Comparison of ENCODE assay signal across 8 mouse cellular contexts in the genomic region with DNA sequence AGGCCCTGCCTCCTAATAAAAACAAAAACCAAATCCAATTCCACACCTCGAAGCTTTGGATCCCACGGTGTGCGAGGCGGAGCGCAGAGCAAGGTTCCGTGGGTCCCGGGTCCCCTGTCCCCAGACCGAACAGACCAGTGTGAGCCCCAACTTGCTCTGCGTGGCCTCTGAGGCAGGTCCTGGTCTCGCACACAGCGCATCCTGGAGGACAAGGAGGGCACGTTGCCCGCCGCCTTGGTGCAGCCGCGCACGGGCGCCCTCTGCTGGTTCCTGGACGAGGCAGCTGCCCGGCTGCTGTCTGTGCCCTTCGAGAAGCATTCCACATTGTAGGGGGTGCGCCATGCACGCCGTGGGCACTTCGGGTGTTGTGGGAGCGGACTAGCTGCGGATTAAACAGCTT. TPM values are rescaled to one million over a fixed set of nuclear protein-coding genes. Genes with fewer than 3 reads are reported as not detected.
DNase-seq lines count a peak whose midpoint lies in the region; ATAC-seq and TF ChIP-seq lines count a peak whose summit lies in the region.

No protein-coding gene starts in this region.

- H3K9ac ChIP-seq in forebrain, embryonic 11.5 days (ENCODE audit: low read length), result no peak overlapping the region
- no peak overlapping the region for H3K9ac ChIP-seq in heart, embryonic 16.5 days (ENCODE audit: low read length)
- H3K9ac ChIP-seq in liver, embryonic 15.5 days, result no peak overlapping the region
- 0 out of 2 replicates have a peak overlapping the region, but pooled peaks have one; percentile 41 for H3K9ac ChIP-seq in neural tube, embryonic 13.5 days
- 0 out of 2 replicates have a peak overlapping the region, but pooled peaks have one; percentile 18 for H3K9ac ChIP-seq in stomach, postnatal 0 days (ENCODE audit: low read length)

- H3K27ac ChIP-seq in forebrain, embryonic 11.5 days (ENCODE audit: low read depth, low read length), result no peak overlapping the region
- no peak overlapping the region for H3K27ac ChIP-seq in heart, embryonic 16.5 days (ENCODE audit: low read length)
- no peak overlapping the region for H3K27ac ChIP-seq in liver, embryonic 15.5 days (replicated peaks)
- H3K27ac ChIP-seq in neural tube, embryonic 13.5 days (replicated peaks), result no peak overlapping the region
- no peak overlapping the region for H3K27ac ChIP-seq in stomach, postnatal 0 days (replicated peaks)

- H3K4me2 ChIP-seq in forebrain, embryonic 11.5 days (ENCODE audit: low read depth, low read length, severe bottlenecking), result no peak overlapping the region
- H3K4me2 ChIP-seq in heart, embryonic 16.5 days (ENCODE audit: low read depth, low read length), result no peak overlapping the region
- peak overlapping the region; percentile 2; the same call in 1 of the 2 replicates for H3K4me2 ChIP-seq in liver, embryonic 15.5 days
- H3K4me2 ChIP-seq in neural tube, embryonic 13.5 days, result 0 out of 2 replicates have a peak overlapping the region, but pooled peaks have one; percentile 6
- H3K4me2 ChIP-seq in stomach, postnatal 0 days (replicated peaks; ENCODE audit: low read depth), result no peak overlapping the region

- 9% methylated on average over 27 of the region's 27 CpGs for WGBS in forebrain, embryonic 11.5 days
- WGBS in heart, embryonic 16.5 days, result 8% methylated on average over 27 of the region's 27 CpGs
- 14% methylated on average over 27 of the region's 27 CpGs for WGBS in liver, embryonic 15.5 days (ENCODE audit: insufficient replicate concordance)
- 7% methylated on average over 27 of the region's 27 CpGs for WGBS in neural tube, embryonic 13.5 days
- 6% methylated on average over 27 of the region's 27 CpGs for WGBS in stomach, postnatal 0 days

- TF ChIP-seq CTCF in stomach, postnatal 0 days (IDR thresholded peaks at IDR 0.05; ENCODE audit: low read depth), result peak; percentile 100

- H3K4me3 ChIP-seq in forebrain, embryonic 11.5 days (ENCODE audit: low read depth, low read length), result no peak overlapping the region
- H3K4me3 ChIP-seq in heart, embryonic 16.5 days (ENCODE audit: low read length), result no peak overlapping the region
- H3K4me3 ChIP-seq in liver, embryonic 15.5 days (replicated peaks), result no peak overlapping the region
- H3K4me3 ChIP-seq in neural tube, embryonic 13.5 days, result no peak overlapping the region
- H3K4me3 ChIP-seq in stomach, postnatal 0 days (ENCODE audit: low read depth, low read length), result no peak overlapping the region

- no peaks in the 10 kb centered on the region for H3K36me3 ChIP-seq in forebrain, embryonic 11.5 days (ENCODE audit: control insufficient read depth, insufficient read depth, low read length)
- H3K36me3 ChIP-seq in heart, embryonic 16.5 days (ENCODE audit: control insufficient read depth, insufficient read depth), result no peaks in the 10 kb centered on the region
- H3K36me3 ChIP-seq in liver, embryonic 15.5 days (replicated peaks), result no peaks in the 10 kb centered on the region; the same call in 1 of the 2 replicates
- H3K36me3 ChIP-seq in neural tube, embryonic 13.5 days, result peaks cover 21% of the 10 kb centered on the region
- no peaks in the 10 kb centered on the region for H3K36me3 ChIP-seq in stomach, postnatal 0 days (ENCODE audit: control insufficient read depth, insufficient read depth, low read length)

- peaks cover 2% of the 10 kb centered on the region; the same call in 1 of the 2 replicates for H3K27me3 ChIP-seq in forebrain, embryonic 11.5 days (ENCODE audit: control insufficient read depth, insufficient read depth, low read length)
- H3K27me3 ChIP-seq in heart, embryonic 16.5 days (ENCODE audit: control insufficient read depth, insufficient read depth, low read length), result peaks cover 6% of the 10 kb centered on the region
- H3K27me3 ChIP-seq in liver, embryonic 15.5 days, result peaks cover 10% of the 10 kb centered on the region
- peaks cover 16% of the 10 kb centered on the region for H3K27me3 ChIP-seq in neural tube, embryonic 13.5 days
- H3K27me3 ChIP-seq in stomach, postnatal 0 days (ENCODE audit: control insufficient read depth, insufficient read depth, low read length), result no peaks in the 10 kb centered on the region

- ATAC-seq in forebrain, embryonic 11.5 days (replicated peaks; ENCODE audit: low FRiP score), result peak; percentile 38
- ATAC-seq in heart, embryonic 16.5 days (replicated peaks; ENCODE audit: extremely low read depth, insufficient read depth, low FRiP score), result 0 out of 2 replicates have a peak, but pooled peaks have one; percentile 5
- no peak for ATAC-seq in liver, embryonic 15.5 days (ENCODE audit: insufficient read depth)
- ATAC-seq in neural tube, embryonic 13.5 days (ENCODE audit: low read depth), result peak; percentile 1; the same call in 1 of the 2 replicates
- ATAC-seq in stomach, postnatal 0 days (ENCODE audit: low FRiP score, low TSS enrichment), result peak; percentile 43

- peak; percentile 94 for DNase-seq in CD4-positive, CD25-positive, alpha-beta regulatory T cell, adult 2 months (ENCODE audit: low read depth, low spot score)
- peak; percentile 77 for DNase-seq in c-Kit-positive CD71-negative TER-119-negative erythroid progenitor cells, embryonic 14.5 days (ENCODE audit: low read depth)
- peak; percentile 94 for DNase-seq in forebrain, embryonic 11.5 days (ENCODE audit: low spot score)
- DNase-seq in kidney, postnatal 4 days, result peak; percentile 94 to 95
- peak; percentile 90 for DNase-seq in stomach, postnatal 0 days (ENCODE audit: low spot score)

- H3K4me1 ChIP-seq in forebrain, embryonic 11.5 days (replicated peaks; ENCODE audit: control insufficient read depth, insufficient read depth, low read length), result peaks cover 9% of the 10 kb centered on the region
- peaks cover 18% of the 10 kb centered on the region for H3K4me1 ChIP-seq in heart, embryonic 16.5 days (ENCODE audit: control insufficient read depth, insufficient read depth, low read length)
- peaks cover 50% of the 10 kb centered on the region for H3K4me1 ChIP-seq in liver, embryonic 15.5 days (replicated peaks)
- H3K4me1 ChIP-seq in neural tube, embryonic 13.5 days (replicated peaks), result peaks cover 36% of the 10 kb centered on the region
- peaks cover 3% of the 10 kb centered on the region for H3K4me1 ChIP-seq in stomach, postnatal 0 days (replicated peaks; ENCODE audit: control insufficient read depth, insufficient read depth)

- no peaks in the 10 kb centered on the region for H3K9me3 ChIP-seq in forebrain, embryonic 11.5 days (ENCODE audit: control insufficient read depth, low read length)
- no peaks in the 10 kb centered on the region for H3K9me3 ChIP-seq in heart, embryonic 16.5 days (replicated peaks; ENCODE audit: control insufficient read depth, low read length)
- H3K9me3 ChIP-seq in liver, embryonic 15.5 days (replicated peaks), result no peaks in the 10 kb centered on the region
- H3K9me3 ChIP-seq in neural tube, embryonic 13.5 days, result no peaks in the 10 kb centered on the region
- no peaks in the 10 kb centered on the region for H3K9me3 ChIP-seq in stomach, postnatal 0 days (ENCODE audit: control insufficient read depth, low read length)

- no peak for TF ChIP-seq EP300 in stomach, postnatal 0 days (optimal IDR thresholded peaks at IDR 0.05)

RNA-seq across cellular contexts. Expression of a gene that starts 1.6 kb away (rescaled TPM):
- polyA plus RNA-seq in forebrain, embryonic 11.5 days (2014; fragmentation: Nextera tagmentation; extraction: Ambion mirVana), result 3.2 and 4.3 TPM in 2 replicates
- 3.9 and 4.4 TPM in 2 replicates for polyA plus RNA-seq in heart, embryonic 16.5 days (2015; fragmentation: Nextera tagmentation; extraction: Ambion mirVana)
- polyA plus RNA-seq in liver, embryonic 15.5 days (2015; fragmentation: Nextera tagmentation; extraction: Ambion mirVana), result 0.99 and 1.4 TPM in 2 replicates
- polyA plus RNA-seq in neural tube, embryonic 13.5 days (2015; fragmentation: Nextera tagmentation; extraction: Ambion mirVana), result 7.8 and 8.5 TPM in 2 replicates
- 0.99 and 1.4 TPM in 2 replicates for polyA plus RNA-seq in stomach, postnatal 0 days (2015; fragmentation: Nextera tagmentation; extraction: Ambion mirVana)

RNA-seq across cellular contexts. Expression of a gene that starts 3.9 kb away (rescaled TPM):
- polyA plus RNA-seq in forebrain, embryonic 11.5 days (2014; fragmentation: Nextera tagmentation; extraction: Ambion mirVana), result 218 and 238 TPM in 2 replicates
- polyA plus RNA-seq in heart, embryonic 16.5 days (2015; fragmentation: Nextera tagmentation; extraction: Ambion mirVana), result 188 and 205 TPM in 2 replicates
- polyA plus RNA-seq in liver, embryonic 15.5 days (2015; fragmentation: Nextera tagmentation; extraction: Ambion mirVana), result 90.7 and 92.8 TPM in 2 replicates
- polyA plus RNA-seq in neural tube, embryonic 13.5 days (2015; fragmentation: Nextera tagmentation; extraction: Ambion mirVana), result 191 and 213 TPM in 2 replicates
- 221 and 223 TPM in 2 replicates for polyA plus RNA-seq in stomach, postnatal 0 days (2015; fragmentation: Nextera tagmentation; extraction: Ambion mirVana)

RNA-seq across cellular contexts. Expression of a gene that starts 14.9 kb away (rescaled TPM):
- 41.8 and 48.6 TPM in 2 replicates for polyA plus RNA-seq in forebrain, embryonic 11.5 days (2014; fragmentation: Nextera tagmentation; extraction: Ambion mirVana)
- polyA plus RNA-seq in heart, embryonic 16.5 days (2015; fragmentation: Nextera tagmentation; extraction: Ambion mirVana), result 54.4 and 56.0 TPM in 2 replicates
- polyA plus RNA-seq in liver, embryonic 15.5 days (2015; fragmentation: Nextera tagmentation; extraction: Ambion mirVana), result 23.0 and 25.6 TPM in 2 replicates
- 66.8 and 67.2 TPM in 2 replicates for polyA plus RNA-seq in neural tube, embryonic 13.5 days (2015; fragmentation: Nextera tagmentation; extraction: Ambion mirVana)
- polyA plus RNA-seq in stomach, postnatal 0 days (2015; fragmentation: Nextera tagmentation; extraction: Ambion mirVana), result 40.3 and 41.1 TPM in 2 replicates

RNA-seq across cellular contexts. Expression of a gene that starts 27.2 kb away (rescaled TPM):
- polyA plus RNA-seq in forebrain, embryonic 11.5 days (2014; fragmentation: Nextera tagmentation; extraction: Ambion mirVana), result 18.4 and 19.1 TPM in 2 replicates
- 25.1 and 26.2 TPM in 2 replicates for polyA plus RNA-seq in heart, embryonic 16.5 days (2015; fragmentation: Nextera tagmentation; extraction: Ambion mirVana)
- 2.3 and 3.0 TPM in 2 replicates for polyA plus RNA-seq in liver, embryonic 15.5 days (2015; fragmentation: Nextera tagmentation; extraction: Ambion mirVana)
- 81.7 and 82.0 TPM in 2 replicates for polyA plus RNA-seq in neural tube, embryonic 13.5 days (2015; fragmentation: Nextera tagmentation; extraction: Ambion mirVana)
- polyA plus RNA-seq in stomach, postnatal 0 days (2015; fragmentation: Nextera tagmentation; extraction: Ambion mirVana), result 26.5 and 27.4 TPM in 2 replicates

RNA-seq across cellular contexts. Expression of a gene that starts 29.5 kb away (rescaled TPM):
- not detected in 2 replicates for polyA plus RNA-seq in forebrain, embryonic 11.5 days (2014; fragmentation: Nextera tagmentation; extraction: Ambion mirVana)
- polyA plus RNA-seq in heart, embryonic 16.5 days (2015; fragmentation: Nextera tagmentation; extraction: Ambion mirVana), result 0.06 and 0.18 TPM in 2 replicates
- polyA plus RNA-seq in liver, embryonic 15.5 days (2015; fragmentation: Nextera tagmentation; extraction: Ambion mirVana), result 0.09 TPM in 1 of 2 replicates, not detected in the other
- not detected in 2 replicates for polyA plus RNA-seq in neural tube, embryonic 13.5 days (2015; fragmentation: Nextera tagmentation; extraction: Ambion mirVana)
- 0.04 and 0.05 TPM in 2 replicates for polyA plus RNA-seq in stomach, postnatal 0 days (2015; fragmentation: Nextera tagmentation; extraction: Ambion mirVana)

Comparison
In these comparisons a context has a peak if more than half of its experiments do, and no peak if none do; other contexts are left out.
1. H3K4me2 ChIP-seq: peak in liver, embryonic 15.5 days (single experiment) and neural tube, embryonic 13.5 days (single experiment); none in forebrain, embryonic 11.5 days (single experiment), heart, embryonic 16.5 days (single experiment) and stomach, postnatal 0 days (single experiment).
2. H3K9ac ChIP-seq: peak in neural tube, embryonic 13.5 days (single experiment) and stomach, postnatal 0 days (single experiment); none in forebrain, embryonic 11.5 days (single experiment), heart, embryonic 16.5 days (single experiment) and liver, embryonic 15.5 days (single experiment).
3. Peak in every context shown above with its lines, with median percentiles within 50 percentile points of each other: DNase-seq.